Mouse (Mus musculus) hindbrain, embryonic 15.5 days (tissue): ENCODE data around the gene Eno3. TPM values are rescaled to one million over a fixed set of nuclear protein-coding genes. Genes with fewer than 3 reads are reported as not detected.

Experiments used
- microRNA-seq: library from miRNA; unstranded; fragments of <30 nt; microRNA quantifications from one replicate; pipeline ENCODE4, GENCODE M21; 2016
- polyA plus RNA-seq: library from polyadenylated mRNA; unstranded; fragments of >200 nt; fragmentation: Nextera tagmentation; extraction: Ambion mirVana; gene quantifications from 2 replicates; pipeline ENCODE4 v1.2.1, GENCODE M21; 2015

Gene Eno3
- polyA plus RNA-seq, 1 experiment from 2014 or later: 6.7 TPM

Small RNA genes within 50 kb of the gene (microRNA-seq; reads per million reads assigned to microRNA genes)
- gene Mir6925: not detected

Other genes with a start within 250 kb of the Eno3 start
- gene Pelp1, start 247.2 kb upstream of the Eno3 start, polyA plus RNA-seq: 30.7 and 33.6 TPM in 2 replicates
- gene Arrb2, start 224.6 kb upstream of the Eno3 start, polyA plus RNA-seq: 50.3 and 57.5 TPM in 2 replicates
- 45.6 and 49.2 TPM in 2 replicates for gene Med11, start 205.3 kb upstream of the Eno3 start, polyA plus RNA-seq
- gene Zmynd15, start 197.8 kb upstream of the Eno3 start, polyA plus RNA-seq: 0.77 and 0.90 TPM in 2 replicates
- gene Cxcl16, start 197.2 kb upstream of the Eno3 start, polyA plus RNA-seq: 5.2 and 6.1 TPM in 2 replicates
- 3.4 and 4.0 TPM in 2 replicates for gene Tm4sf5, start 152.0 kb upstream of the Eno3 start, polyA plus RNA-seq
- gene Vmo1, start 142.6 kb upstream of the Eno3 start, polyA plus RNA-seq: 0.42 TPM in 1 of 2 replicates, not detected in the other
- gene Gltpd2, start 138.0 kb upstream of the Eno3 start, polyA plus RNA-seq: 0.21 and 0.26 TPM in 2 replicates
- gene Psmb6, start 131.8 kb upstream of the Eno3 start, polyA plus RNA-seq: 763 and 792 TPM in 2 replicates
- not detected in 2 replicates for gene Gm40193, start 124.3 kb upstream of the Eno3 start, polyA plus RNA-seq
- 17.3 and 20.4 TPM in 2 replicates for gene Pld2, start 117.1 kb upstream of the Eno3 start, polyA plus RNA-seq
- 18.1 and 20.5 TPM in 2 replicates for gene Mink1, start 94.3 kb upstream of the Eno3 start, polyA plus RNA-seq
- not detected in 2 replicates for gene 4930544D05Rik, start 41.4 kb upstream of the Eno3 start, polyA plus RNA-seq
- 0.24 and 0.51 TPM in 2 replicates for gene Chrne, start 38.0 kb upstream of the Eno3 start, polyA plus RNA-seq
- 0.24 and 0.38 TPM in 2 replicates for gene Gp1ba, start 18.1 kb upstream of the Eno3 start, polyA plus RNA-seq
- 94.8 and 109 TPM in 2 replicates for gene Rnf167, start 10.0 kb upstream of the Eno3 start, polyA plus RNA-seq
- gene Slc25a11, start 9.7 kb upstream of the Eno3 start, polyA plus RNA-seq: 167 and 176 TPM in 2 replicates
- gene Pfn1, start 2.6 kb upstream of the Eno3 start, polyA plus RNA-seq: 722 and 792 TPM in 2 replicates
- gene Spag7, start 12.2 kb downstream of the Eno3 start, polyA plus RNA-seq: 152 and 164 TPM in 2 replicates
- 23.4 and 27.5 TPM in 2 replicates for gene Camta2, start 30.9 kb downstream of the Eno3 start, polyA plus RNA-seq
- gene Inca1, start 43.0 kb downstream of the Eno3 start, polyA plus RNA-seq: 1.8 and 1.9 TPM in 2 replicates
- 1.7 and 1.9 TPM in 2 replicates for gene Kif1c, start 43.3 kb downstream of the Eno3 start, polyA plus RNA-seq
- 15.8 and 16.1 TPM in 2 replicates for gene Zfp3, start 107.0 kb downstream of the Eno3 start, polyA plus RNA-seq
- 0.39 TPM in 1 of 2 replicates, not detected in the other for gene Scimp, start 155.4 kb downstream of the Eno3 start, polyA plus RNA-seq
- 85.5 and 88.9 TPM in 2 replicates for gene Rabep1, start 187.6 kb downstream of the Eno3 start, polyA plus RNA-seq